Mouse (Mus musculus) lung, adult 2 months (tissue): ENCODE measurements around the gene Ccni.

ENCODE experiments used
- CTCF ChIP-seq: fragments of 200-500 bp; IDR thresholded peaks from 2 replicates; pipeline ENCODE4 v1.5.1; 2011; ENCODE audit warnings: mild to moderate bottlenecking, low read length, control low read depth; ENCODE audit not compliant: insufficient read depth
- POLR2A ChIP-seq: fragments of 200-500 bp; IDR thresholded peaks from 2 replicates; pipeline ENCODE4 v1.6.1; 2011; ENCODE audit warnings: low read depth, mild to moderate bottlenecking, control low read depth, low read length, borderline replicate concordance; ENCODE audit errors: extremely low read depth

GRCm38 (mm10) chr5:93143360-93144091 lies 62.8 kb downstream of the Ccni start:
- TF ChIP-seq CTCF (no peak), POLR2A (no peak)
